Mouse (Mus musculus) kidney, adult 11 months (tissue): ENCODE results near the gene Metrn.

Source experiments
- DNase-seq: peaks from one replicate; pipeline ENCODE4 v3.0.0; 2022

Gene Metrn

DNA sequence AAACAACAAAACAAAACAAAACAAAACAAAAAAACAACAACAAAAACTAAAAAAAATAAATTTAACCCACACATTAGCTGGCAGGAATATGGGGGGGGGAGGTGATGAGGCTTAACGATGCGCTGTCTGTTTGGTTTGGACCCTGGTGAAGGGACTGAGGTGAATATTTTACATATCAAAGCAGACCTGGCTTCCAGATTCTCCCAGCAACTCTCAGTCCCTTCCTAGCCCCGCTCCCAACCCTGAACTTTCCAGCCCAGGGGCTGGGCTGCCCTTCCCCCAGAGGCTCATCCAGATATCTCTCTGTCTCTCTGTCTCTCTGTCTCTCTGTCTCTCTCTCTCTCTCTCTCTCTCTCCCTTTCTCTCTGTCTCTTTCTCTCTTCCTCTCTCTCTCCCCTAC lies 34.3 kb downstream of the Metrn start:
- DNase-seq: no peak

DNA sequence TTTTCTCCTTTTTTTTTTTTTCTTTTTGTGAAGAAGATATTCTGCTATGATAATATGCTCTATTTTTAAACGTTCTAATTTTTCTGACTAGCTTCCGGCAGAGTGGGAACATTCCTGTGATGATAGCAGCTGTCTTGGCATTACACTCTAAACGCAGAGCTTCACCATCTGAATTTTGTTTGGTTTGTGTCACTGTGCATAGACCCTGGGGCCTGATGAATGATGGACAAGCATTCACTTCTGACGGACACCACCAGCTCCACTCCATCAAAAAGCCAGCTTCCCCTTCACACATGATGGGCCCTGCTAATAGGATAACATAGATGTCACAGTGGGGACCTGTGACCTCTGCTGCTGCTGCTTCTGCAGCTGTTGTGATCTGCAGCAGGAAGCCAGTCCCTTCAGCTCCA lies 35.4 kb downstream of the Metrn start:
- no peak for DNase-seq

DNA sequence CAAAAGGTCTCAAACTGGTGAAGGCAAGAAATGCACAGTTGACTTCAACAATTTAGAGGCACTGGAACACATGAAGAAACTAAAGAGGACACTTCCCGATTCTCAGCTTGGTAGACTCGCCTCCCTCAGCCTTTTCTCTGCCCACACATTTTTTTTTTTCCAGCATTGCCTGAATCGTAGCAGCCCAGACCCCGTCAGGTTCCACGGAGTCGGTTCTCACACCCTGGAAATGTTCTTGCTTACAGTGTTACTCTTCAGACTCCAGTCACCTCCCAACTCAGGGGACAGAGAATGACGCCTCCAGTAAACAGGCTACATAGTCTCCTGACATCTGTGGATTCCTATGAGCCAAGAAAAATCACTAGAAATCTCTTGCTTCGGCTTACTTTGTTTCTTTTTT lies 36.8 kb downstream of the Metrn start:
- no peak for DNase-seq

DNA sequence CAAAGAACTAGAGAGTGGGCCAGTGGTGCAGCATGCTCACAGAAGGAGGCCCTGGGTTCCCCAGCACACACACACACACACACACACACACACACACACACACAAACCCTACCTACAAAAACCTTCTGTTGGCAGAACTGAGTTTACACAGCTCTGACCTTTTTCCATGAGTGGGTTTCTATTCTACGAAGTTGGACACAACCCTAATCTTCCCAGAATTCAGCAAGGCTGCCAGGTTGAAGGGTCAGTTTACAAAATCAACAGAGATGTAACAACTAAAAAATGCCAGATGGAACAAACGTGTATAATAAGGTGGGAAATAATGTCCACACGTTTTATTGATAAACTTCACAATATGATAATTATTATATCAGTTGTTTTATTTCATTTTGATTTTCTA lies 39.2 kb downstream of the Metrn start:
- DNase-seq: no peak

DNA sequence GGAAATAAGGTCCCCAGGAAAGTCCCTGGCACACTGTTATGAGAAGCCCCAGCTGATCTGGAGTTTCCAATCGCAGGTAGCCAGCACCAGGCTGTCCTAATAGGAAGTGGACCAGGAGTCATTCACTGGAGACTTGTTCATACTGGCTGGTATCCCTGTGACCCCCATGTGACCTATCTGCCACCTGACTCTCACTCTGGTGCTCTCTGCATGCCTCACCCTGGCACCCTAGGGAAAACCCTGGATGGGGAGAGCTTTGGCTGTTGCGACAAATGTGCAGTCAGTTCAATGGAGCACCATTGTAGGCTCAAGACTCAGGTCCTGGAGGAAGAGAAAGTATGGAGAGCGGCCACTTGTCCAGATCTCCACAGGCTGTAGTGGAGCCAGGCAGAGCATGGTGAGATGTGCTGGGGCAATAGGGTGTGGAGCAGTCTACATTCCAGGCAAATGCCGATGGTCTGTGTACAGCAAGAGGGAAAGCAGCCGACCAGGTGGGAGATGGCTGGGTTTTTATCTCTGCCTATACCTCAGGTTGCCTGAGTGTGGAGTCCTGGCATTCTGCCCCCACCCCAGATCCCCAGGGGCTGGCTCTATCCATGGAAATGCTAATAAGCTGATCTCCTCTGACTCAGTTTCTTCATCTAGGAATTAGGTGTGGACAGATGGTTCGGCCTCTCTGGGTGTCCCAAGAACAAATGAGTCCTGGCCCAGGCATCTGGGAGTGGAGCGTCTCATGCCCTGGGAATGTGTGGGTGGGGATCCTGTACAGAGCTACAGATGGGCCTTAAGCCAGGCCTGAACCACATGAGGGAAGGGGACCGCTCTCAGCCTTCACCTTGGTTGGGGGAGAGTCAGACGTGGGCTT lies 40.3 kb downstream of the Metrn start:
- DNase-seq: no peak

DNA sequence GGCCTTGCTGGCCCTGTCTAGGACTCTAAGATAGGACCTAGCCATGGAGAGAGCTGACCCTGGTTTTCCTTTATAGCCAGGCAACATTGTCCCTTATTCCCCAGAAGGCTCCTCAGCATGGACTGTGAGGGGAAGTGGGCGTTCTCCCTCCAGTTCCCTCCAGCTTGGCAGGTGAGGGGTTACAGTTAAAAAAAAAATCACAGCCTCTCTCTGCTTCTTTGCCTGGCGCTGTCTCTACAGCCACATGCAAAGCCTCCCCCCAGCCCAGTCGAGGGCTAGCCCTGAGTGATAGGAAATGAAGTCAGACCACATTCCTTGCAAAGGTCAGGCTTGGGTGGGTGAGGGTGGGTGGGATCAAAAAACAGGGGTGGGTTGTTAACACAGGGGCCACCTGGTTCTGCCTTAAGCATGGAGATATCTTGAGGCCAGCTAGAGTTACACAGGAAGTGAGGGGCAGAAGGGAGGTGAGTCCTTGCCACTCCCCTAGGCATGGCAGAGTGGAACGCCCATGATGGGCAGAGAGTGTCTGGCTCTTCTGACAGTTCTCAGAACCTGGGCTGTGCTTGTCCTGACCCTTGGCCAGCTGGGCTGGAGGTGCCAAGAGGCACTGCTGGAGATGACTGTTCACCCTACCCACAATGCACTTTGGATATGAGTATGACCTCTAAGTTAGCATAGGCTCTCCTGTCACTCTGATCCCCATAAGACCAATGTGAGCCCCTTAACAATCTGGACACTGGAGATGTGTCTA lies 41.1 kb downstream of the Metrn start:
- no peak for DNase-seq

DNA sequence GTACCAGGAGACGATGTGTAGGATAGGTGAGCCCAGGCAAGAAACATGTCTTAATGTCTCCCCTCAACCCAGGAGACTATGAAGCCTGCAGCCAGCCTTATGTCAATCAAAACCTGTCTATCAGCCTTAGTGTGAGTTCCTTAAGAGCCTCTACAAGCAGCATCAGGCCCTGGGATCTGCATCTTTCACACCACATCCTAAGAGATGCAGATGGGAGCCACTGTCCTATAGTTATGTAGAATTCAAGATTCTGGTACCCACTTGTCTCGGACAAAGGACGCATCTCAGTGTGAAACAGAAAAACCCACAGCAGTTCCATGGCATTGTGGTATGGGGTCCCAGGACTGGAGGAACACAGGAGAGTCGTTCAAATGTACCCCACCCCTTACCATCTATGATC lies 41.9 kb downstream of the Metrn start:
- DNase-seq: no peak

DNA sequence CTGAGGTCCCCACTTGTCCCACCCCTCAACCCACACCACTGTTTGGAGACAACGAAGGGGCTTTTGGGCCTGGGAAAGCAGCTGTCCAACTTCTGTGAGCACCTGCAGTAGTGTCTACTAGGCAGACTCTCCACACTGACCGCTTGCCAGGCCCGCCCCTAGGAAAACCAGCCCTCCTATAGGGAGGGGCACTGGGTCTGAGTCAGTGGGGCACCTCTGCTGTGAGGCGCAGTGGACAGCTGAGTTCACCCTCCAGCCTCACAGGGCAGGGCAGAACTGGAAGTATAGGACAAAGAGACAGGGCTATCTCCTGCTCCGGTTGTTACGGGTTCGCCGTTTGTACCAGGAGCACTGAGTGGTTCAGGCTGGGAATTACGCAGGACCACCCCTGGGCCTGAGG lies 42.7 kb downstream of the Metrn start, which contains the start of gene Msln:
Msln (minus strand) TSS at position 138 of the 400 bp plus-strand sequence.
- DNase-seq: no peak

DNA sequence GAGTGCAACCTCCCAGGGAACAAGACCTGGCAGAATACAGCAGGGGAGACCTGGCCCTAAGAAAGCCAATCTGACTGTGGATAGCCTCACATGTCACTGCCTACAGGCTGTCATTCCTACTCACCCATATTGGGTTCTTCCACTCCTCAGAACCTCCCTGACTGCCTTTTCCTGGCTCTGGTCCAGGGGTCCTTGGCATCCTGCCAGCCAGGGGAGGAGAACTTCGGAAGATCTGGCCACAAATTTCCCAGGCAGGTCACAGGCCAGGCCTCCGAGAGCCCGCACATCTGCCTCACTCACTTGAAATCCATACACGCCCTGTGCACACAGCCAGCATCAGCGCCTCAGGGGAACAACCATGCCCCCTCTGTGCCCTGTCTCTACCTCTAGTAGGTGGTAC lies 45.5 kb downstream of the Metrn start:
- DNase-seq: no peak

DNA sequence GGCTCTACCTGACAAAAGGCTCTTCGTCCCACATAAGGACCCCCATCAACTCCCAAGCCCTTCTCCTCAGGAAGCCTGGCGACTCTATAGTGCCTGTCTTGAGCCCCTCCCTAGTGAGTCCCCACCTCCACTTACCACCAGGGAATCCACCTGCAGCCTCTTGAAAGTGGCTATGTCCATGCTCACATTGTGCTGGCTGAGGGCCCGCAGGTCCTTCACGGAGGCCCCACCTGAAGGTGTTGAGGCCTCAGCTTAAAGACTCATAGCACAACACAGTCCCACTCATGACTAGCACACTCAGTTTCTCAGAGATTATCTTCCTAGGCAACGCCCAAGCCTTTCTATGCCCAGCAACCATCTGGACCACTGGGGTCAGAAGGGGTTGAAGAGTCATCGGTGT lies 47.6 kb downstream of the Metrn start:
- no peak for DNase-seq

DNA sequence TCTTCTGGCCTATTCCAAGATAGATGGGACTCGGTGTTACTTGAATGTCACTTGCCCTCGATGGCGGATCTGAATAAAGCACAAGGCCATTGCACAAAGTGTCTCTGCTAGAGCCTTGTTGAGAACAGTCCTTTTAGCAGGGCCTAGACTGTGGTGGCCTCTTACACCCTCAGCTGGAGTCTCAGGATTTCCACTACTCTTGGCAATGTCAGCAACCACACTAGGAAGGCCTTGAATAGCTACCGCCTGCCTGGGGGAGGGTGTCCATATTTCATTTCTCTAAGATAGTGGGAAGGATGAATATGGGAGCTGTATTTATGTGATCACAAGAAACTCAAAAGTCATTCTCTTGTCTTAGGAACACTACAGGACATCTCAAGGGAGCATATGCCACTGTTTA lies 48.7 kb downstream of the Metrn start:
- no peak for DNase-seq

DNA sequence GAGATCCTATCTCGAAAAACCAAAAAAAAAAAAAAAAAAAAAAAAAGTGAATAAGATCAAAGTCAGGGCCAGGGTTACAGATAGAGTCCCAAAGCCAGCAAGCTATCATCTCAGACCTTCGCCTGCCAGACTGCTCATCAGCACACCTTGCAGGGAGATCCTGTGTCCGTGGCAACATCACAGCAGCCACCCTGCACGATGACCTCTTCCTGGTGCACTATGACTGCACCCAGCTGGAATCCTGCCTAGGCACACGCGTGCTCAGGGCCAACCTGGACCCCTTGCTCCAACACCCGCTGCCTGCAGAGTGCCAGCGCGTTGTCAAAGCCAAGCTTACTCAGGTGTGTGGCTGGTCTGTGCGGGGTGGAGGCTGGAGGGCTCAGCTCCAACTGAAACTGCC lies 52.6 kb downstream of the Metrn start:
- DNase-seq: no peak

DNA sequence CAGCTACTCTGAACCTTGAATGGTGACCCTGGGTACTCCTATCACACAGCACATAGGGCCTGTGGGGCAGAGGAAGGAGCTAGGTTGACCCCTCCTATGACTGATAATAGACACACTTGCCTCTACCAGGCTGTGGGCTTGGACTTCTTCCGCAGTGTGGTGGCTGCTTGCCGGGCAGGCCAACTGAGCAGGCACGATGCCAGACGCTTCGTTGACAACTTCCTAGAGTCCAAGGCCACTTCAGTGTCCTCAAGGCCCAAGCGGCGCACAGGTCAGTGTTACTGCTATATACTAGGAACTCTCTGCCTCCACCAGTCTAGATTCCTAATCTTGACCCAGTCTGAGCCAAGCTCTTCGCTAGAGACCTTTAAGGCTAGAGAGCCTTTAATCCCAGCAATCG lies 53.1 kb downstream of the Metrn start:
- no peak for DNase-seq
